Mouse (Mus musculus) kidney, postnatal 0 days (tissue): ENCODE results near the gene Trmt10c. TPM values are rescaled to one million over a fixed set of nuclear protein-coding genes. Genes with fewer than 3 reads are reported as not detected.

Source experiments
- ATAC-seq: fragments of 200-750 bp; cut with Nextera tagmentation; replicated peaks from 2 replicates; pipeline ENCODE4 v1.8.0; 2017; ENCODE audit warnings: low read depth, moderate number of reproducible peaks, moderate TSS enrichment, moderate library complexity; ENCODE audit not compliant: low FRiP score
- DNase-seq: peaks from one replicate; pipeline ENCODE4 v3.0.0-alpha.2; 2016; ENCODE audit warnings: low spot score
- H3K27ac ChIP-seq: fragments of 300-500 bp; sonication (generic); 2 replicates; pipeline ENCODE4 v1.5.1; 2014; ENCODE audit warnings: mild to moderate bottlenecking
- H3K27me3 ChIP-seq: fragments of 300-500 bp; sonication (generic); 2 replicates; pipeline ENCODE4 v1.6.1; 2014; ENCODE audit warnings: low read length, mixed read lengths; ENCODE audit not compliant: insufficient read depth
- H3K36me3 ChIP-seq: fragments of 300-500 bp; sonication (generic); 2 replicates; pipeline ENCODE4 v1.6.1; 2014; ENCODE audit warnings: low read length, mixed read lengths; ENCODE audit not compliant: insufficient read depth
- H3K4me1 ChIP-seq: fragments of 300-500 bp; sonication (generic); replicated peaks from 2 replicates; pipeline ENCODE4 v1.6.1; 2014; ENCODE audit warnings: antibody characterized with exemption, low read length, mixed read lengths; ENCODE audit not compliant: insufficient read depth
- H3K4me2 ChIP-seq: fragments of 300-500 bp; sonication (generic); 2 replicates; pipeline ENCODE4 v1.6.1; 2014; ENCODE audit warnings: mild to moderate bottlenecking, low read length, moderate library complexity, mixed read lengths
- H3K4me3 ChIP-seq: fragments of 300-500 bp; sonication (generic); replicated peaks from 2 replicates; pipeline ENCODE4 v1.5.1; 2014; ENCODE audit warnings: low read depth, low read length
- H3K9ac ChIP-seq: fragments of 300-500 bp; sonication (generic); 2 replicates; pipeline ENCODE4 v1.6.1; 2014; ENCODE audit warnings: low read depth, low read length
- H3K9me3 ChIP-seq: fragments of 300-500 bp; sonication (generic); replicated peaks from 2 replicates; pipeline ENCODE4 v1.6.1; 2016; ENCODE audit warnings: low read length, inconsistent platforms, mixed read lengths
- CTCF ChIP-seq: IDR thresholded peaks from 2 replicates; pipeline ENCODE4 v1.5.1; 2016; ENCODE audit warnings: antibody characterized with exemption, low read depth, mild to moderate bottlenecking, moderate library complexity
- WGBS: fragments of 180-500 bp; shearing (Covaris S2); extraction: QIAGEN DNeasy Blood & Tissue Kit; methylation state at CpG from one replicate; pipeline ENCODE4 v1.1.7; 2014; 5-methylcytosine and 5-hydroxymethylcytosine counted together
- microRNA-seq: library from miRNA; unstranded; fragments of <30 nt; microRNA quantifications from one replicate; pipeline ENCODE4, GENCODE M21; 2016
- polyA plus RNA-seq: library from polyadenylated mRNA; unstranded; fragments of >200 nt; fragmentation: Nextera tagmentation; extraction: Ambion mirVana; gene quantifications from 2 replicates; pipeline ENCODE4 v1.2.1, GENCODE M21; 2015

Gene Trmt10c
- polyA plus RNA-seq, 1 experiment from 2014 or later, result 27.5 TPM

- Histone ChIP-seq H3K9ac (no peak overlapping the region), H3K36me3 (peaks cover 19% of the 10 kb centered on the region), H3K4me1 (no peaks in the 10 kb centered on the region), H3K27me3 (no peaks in the 10 kb centered on the region), H3K9me3 (no peaks in the 10 kb centered on the region), H3K27ac (no peak overlapping the region), H3K4me2 (no peak overlapping the region), H3K4me3 (no peak overlapping the region)
- DNase-seq (no peak), ATAC-seq (no peak)
- 86% methylated on average over 1 of the region's 1 CpGs for WGBS
- no peak for TF ChIP-seq CTCF
Observed at GRCm38 (mm10) chr16:56008862-56009261, 28.8 kb downstream of the Trmt10c start.

GRCm38 (mm10) chr16:56006798-56007197, 30.8 kb downstream of the Trmt10c start:
- ATAC-seq, result no peak
- no peaks in the 10 kb centered on the region for H3K4me1 ChIP-seq
- H3K9ac ChIP-seq, result no peak overlapping the region
- 95% methylated on average over 11 of the region's 11 CpGs for WGBS
- no peak for TF ChIP-seq CTCF
- no peak overlapping the region for H3K27ac ChIP-seq
- H3K36me3 ChIP-seq, result peaks cover 24% of the 10 kb centered on the region
- no peak overlapping the region for H3K4me2 ChIP-seq
- H3K4me3 ChIP-seq, result no peak overlapping the region
- H3K27me3 ChIP-seq, result no peaks in the 10 kb centered on the region
- DNase-seq, result no peak
- no peaks in the 10 kb centered on the region for H3K9me3 ChIP-seq

GRCm38 (mm10) chr16:55994235-55994634, 43.4 kb downstream of the Trmt10c start:
- no peak overlapping the region for H3K9ac ChIP-seq
- no peak overlapping the region for H3K4me2 ChIP-seq
- DNase-seq (no peak), ATAC-seq (no peak)
- H3K36me3 ChIP-seq, result peaks cover 23% of the 10 kb centered on the region
- H3K4me3 ChIP-seq, result no peak overlapping the region
- no peaks in the 10 kb centered on the region for H3K4me1 ChIP-seq
- WGBS, result 93% methylated on average over 2 of the region's 2 CpGs
- TF ChIP-seq CTCF, result no peak
- no peak overlapping the region for H3K27ac ChIP-seq
- no peaks in the 10 kb centered on the region for H3K27me3 ChIP-seq
- no peaks in the 10 kb centered on the region for H3K9me3 ChIP-seq

- H3K9ac ChIP-seq, result no peak overlapping the region
- H3K4me2 ChIP-seq, result no peak overlapping the region
- no peaks in the 10 kb centered on the region for H3K4me1 ChIP-seq
- no peak overlapping the region for H3K4me3 ChIP-seq
- WGBS, result 93% methylated on average over 4 of the region's 4 CpGs
- no peak for DNase-seq
- TF ChIP-seq CTCF, result no peak
- H3K27ac ChIP-seq, result no peak overlapping the region
- ATAC-seq, result no peak
- peaks cover 23% of the 10 kb centered on the region for H3K36me3 ChIP-seq
- no peaks in the 10 kb centered on the region for H3K9me3 ChIP-seq
- H3K27me3 ChIP-seq, result no peaks in the 10 kb centered on the region
Observed at GRCm38 (mm10) chr16:55990311-55990710, 47.3 kb downstream of the Trmt10c start.

GRCm38 (mm10) chr16:55986001-55986400, 51.6 kb downstream of the Trmt10c start:
- no peaks in the 10 kb centered on the region for H3K4me1 ChIP-seq
- no peak overlapping the region for H3K4me3 ChIP-seq
- 92% methylated on average over 3 of the region's 3 CpGs for WGBS
- H3K27me3 ChIP-seq, result no peaks in the 10 kb centered on the region
- DNase-seq (no peak), ATAC-seq (no peak)
- H3K9ac ChIP-seq, result no peak overlapping the region
- H3K36me3 ChIP-seq, result peaks cover 16% of the 10 kb centered on the region; the same call in 1 of the 2 replicates
- H3K9me3 ChIP-seq, result no peaks in the 10 kb centered on the region
- no peak for TF ChIP-seq CTCF
- no peak overlapping the region for H3K27ac ChIP-seq
- H3K4me2 ChIP-seq, result no peak overlapping the region

Small RNA genes within 50 kb of the gene (microRNA-seq; reads per million reads assigned to microRNA genes)
- not detected for gene Gm24047

Other genes with a start within 250 kb of the Trmt10c start
- gene Nfkbiz, start 198.9 kb downstream of the Trmt10c start, polyA plus RNA-seq, result 4.9 and 5.8 TPM in 2 replicates
- 2.0 and 2.2 TPM in 2 replicates for gene Nxpe3, start 142.5 kb downstream of the Trmt10c start, polyA plus RNA-seq
- 8.2 and 8.5 TPM in 2 replicates for gene Cep97, start 103.0 kb downstream of the Trmt10c start, polyA plus RNA-seq
- gene Rpl24, start 71.5 kb downstream of the Trmt10c start, polyA plus RNA-seq, result 924 and 1,073 TPM in 2 replicates
- 12.1 TPM in 2 replicates for gene Zbtb11, start 63.9 kb downstream of the Trmt10c start, polyA plus RNA-seq
- gene Pcnp, start 8.1 kb downstream of the Trmt10c start, polyA plus RNA-seq, result 201 and 204 TPM in 2 replicates
- 24.0 and 26.4 TPM in 2 replicates for gene Senp7, start 10.5 kb upstream of the Trmt10c start, polyA plus RNA-seq
- 0.14 and 0.41 TPM in 2 replicates for gene Impg2, start 166.5 kb upstream of the Trmt10c start, polyA plus RNA-seq